Mouse (Mus musculus) urinary bladder, postnatal 10 days (tissue): Measurements from ENCODE around the gene Hoxb1.

Experiments used
- DNase-seq: peaks from one replicate; pipeline ENCODE4 v3.0.0; 2022; ENCODE audit warnings: low spot score

Gene Hoxb1

GRCm38 (mm10) chr11:96365441-96366091 lies at the start of gene Hoxb1:
Gene Hoxb1 (plus strand): TSS chr11:96365752.
- no peak for DNase-seq

- DNase-seq = no peak
These were observed 48.6 kb upstream of the Hoxb1 start for GRCm38 (mm10) chr11:96316696-96317607.

GRCm38 (mm10) chr11:96317608-96318367 lies 47.8 kb upstream of the Hoxb1 start, which contains the start of gene Hoxb4:
Gene Hoxb4 (plus strand): TSS chr11:96318267.
- DNase-seq = no peak

- DNase-seq = no peak
These were observed 47.0 kb upstream of the Hoxb1 start for GRCm38 (mm10) chr11:96318368-96319070.

GRCm38 (mm10) chr11:96319071-96319902 lies 46.3 kb upstream of the Hoxb1 start:
- DNase-seq = no peak

GRCm38 (mm10) chr11:96319910-96320309 lies 45.6 kb upstream of the Hoxb1 start:
- no peak for DNase-seq

- DNase-seq = no peak
These were observed 44.9 kb upstream of the Hoxb1 start for GRCm38 (mm10) chr11:96320688-96321087.

- no peak for DNase-seq
These were observed 43.7 kb upstream of the Hoxb1 start for GRCm38 (mm10) chr11:96321846-96322245.

- DNase-seq = no peak
These were observed 42.8 kb upstream of the Hoxb1 start for GRCm38 (mm10) chr11:96322738-96323137.

- no peak for DNase-seq
These were observed 42.4 kb upstream of the Hoxb1 start, which contains the start of gene Hoxb3 for GRCm38 (mm10) chr11:96323154-96323553. Gene Hoxb3 (plus strand): TSS chr11:96323326.

- DNase-seq = no peak
These were observed 41.4 kb upstream of the Hoxb1 start for GRCm38 (mm10) chr11:96324125-96324524.

GRCm38 (mm10) chr11:96324965-96325364 lies 40.6 kb upstream of the Hoxb1 start:
- DNase-seq = no peak

- no peak for DNase-seq
These were observed 39.8 kb upstream of the Hoxb1 start for GRCm38 (mm10) chr11:96325747-96326212.

GRCm38 (mm10) chr11:96326705-96327104 lies 38.8 kb upstream of the Hoxb1 start:
- no peak for DNase-seq

- no peak for DNase-seq
These were observed 38.4 kb upstream of the Hoxb1 start for GRCm38 (mm10) chr11:96327122-96327521.

- DNase-seq = no peak
These were observed 37.8 kb upstream of the Hoxb1 start for GRCm38 (mm10) chr11:96327750-96328149.

- no peak for DNase-seq
These were observed 36.9 kb upstream of the Hoxb1 start for GRCm38 (mm10) chr11:96328605-96329004.

- no peak for DNase-seq
These were observed 33.4 kb upstream of the Hoxb1 start for GRCm38 (mm10) chr11:96332105-96332504.

GRCm38 (mm10) chr11:96332618-96333032 lies 32.9 kb upstream of the Hoxb1 start:
- DNase-seq = no peak

GRCm38 (mm10) chr11:96333241-96334001 lies 32.1 kb upstream of the Hoxb1 start:
- no peak for DNase-seq
